Mouse (Mus musculus) E14TG2a.4 (cell line): ENCODE results near the gene H2-M5.

Source experiments
- H3K27me3 ChIP-seq: 2 replicates; pipeline ENCODE4 v1.6.1; 2014; ENCODE audit warnings: low read length, control low read depth; ENCODE audit not compliant: insufficient read depth
- H3K36me3 ChIP-seq: 2 replicates; pipeline ENCODE4 v1.6.1; 2014; ENCODE audit warnings: low read length, control low read depth; ENCODE audit not compliant: insufficient read depth
- H3K4me1 ChIP-seq: replicated peaks from 2 replicates; pipeline ENCODE4 v1.6.1; 2014; ENCODE audit warnings: low read depth, low read length, control low read depth
- H3K4me3 ChIP-seq: replicated peaks from 2 replicates; pipeline ENCODE4 v1.5.1; 2014; ENCODE audit warnings: mild to moderate bottlenecking, low read length
- H3K9me3 ChIP-seq: 2 replicates; pipeline ENCODE4 v1.6.1; 2014; ENCODE audit warnings: low read length, control low read depth
- CTCF ChIP-seq: conservative IDR thresholded peaks from 2 replicates; pipeline ENCODE4 v1.5.1; 2014; ENCODE audit warnings: low read length
- NANOG ChIP-seq: IDR thresholded peaks from 2 replicates; pipeline ENCODE4 v1.6.1; 2014; ENCODE audit warnings: borderline replicate concordance, low read length, mixed read lengths
- POU5F1 ChIP-seq: IDR thresholded peaks from 2 replicates; pipeline ENCODE4 v1.6.1; 2014; ENCODE audit warnings: low read length, borderline replicate concordance

The H2-M5 gene

DNA sequence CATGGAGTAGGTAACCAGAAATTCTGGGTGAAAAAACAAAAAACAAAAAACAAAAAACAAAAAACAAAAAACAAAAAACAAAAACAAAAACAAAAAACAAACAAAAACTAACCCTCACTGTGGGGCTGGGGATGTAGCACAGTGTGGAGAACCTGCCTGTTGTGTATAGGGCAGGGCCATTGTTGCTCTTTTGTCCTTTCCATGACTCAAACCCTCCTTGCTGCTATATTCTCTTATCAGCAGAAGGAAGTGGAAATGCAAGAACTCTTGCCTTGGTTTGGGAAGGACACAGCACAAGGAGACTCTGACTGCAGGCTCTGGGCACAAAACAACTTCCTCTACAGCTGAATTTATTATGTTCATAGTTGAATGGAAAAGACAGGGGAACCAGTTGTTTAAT is 27.0 kb upstream of the H2-M5 start:
- H3K36me3 ChIP-seq = peaks cover 5% of the 10 kb centered on the region
- no peaks in the 10 kb centered on the region for H3K27me3 ChIP-seq
- H3K4me3 ChIP-seq = no peak overlapping the region
- peaks cover 60% of the 10 kb centered on the region for H3K4me1 ChIP-seq
- TF ChIP-seq CTCF = no peak
- no peak for TF ChIP-seq POU5F1
- no peak for TF ChIP-seq NANOG
- no peaks in the 10 kb centered on the region for H3K9me3 ChIP-seq

DNA sequence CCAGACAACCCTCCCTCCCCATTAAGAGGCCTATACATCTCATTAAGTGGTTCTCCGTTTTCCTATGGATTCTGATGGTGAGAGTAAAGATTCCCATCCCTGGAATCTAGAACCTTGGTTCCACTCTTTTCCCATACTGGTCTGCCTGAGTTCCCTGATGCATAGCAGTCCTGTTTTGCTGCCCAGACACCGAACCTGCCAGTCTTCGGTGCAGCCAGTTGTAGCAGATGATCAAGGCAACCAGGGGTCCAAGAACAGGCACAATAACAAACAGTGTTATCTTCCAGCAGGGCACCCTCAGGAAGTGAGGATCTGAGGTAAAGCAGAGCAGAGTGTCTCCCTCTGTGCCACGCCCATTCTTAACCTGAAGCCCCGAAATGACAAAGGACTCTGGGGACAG is 22.8 kb upstream of the H2-M5 start:
- H3K27me3 ChIP-seq = no peaks in the 10 kb centered on the region

DNA sequence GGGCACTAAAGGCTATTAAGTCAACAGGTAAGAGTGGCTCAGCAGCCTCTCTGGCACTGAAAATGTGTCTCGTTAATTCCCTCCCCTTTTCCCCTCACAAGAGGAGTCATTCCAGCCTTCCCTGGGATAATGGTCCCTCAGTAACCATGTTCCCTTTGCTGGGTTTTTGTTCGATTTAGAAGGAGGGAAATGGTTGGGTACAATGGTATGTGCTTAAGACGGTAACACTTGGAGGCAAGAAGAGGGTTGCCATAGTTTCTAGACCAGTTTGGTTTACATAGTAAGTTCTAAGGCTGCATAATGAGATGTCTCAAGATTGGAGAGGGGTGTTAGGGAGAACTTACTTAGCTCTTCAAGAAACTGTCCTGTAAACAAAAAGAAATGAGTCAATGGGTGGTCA is 22.4 kb upstream of the H2-M5 start:
- Histone ChIP-seq H3K36me3 (peaks cover 50% of the 10 kb centered on the region), H3K27me3 (no peaks in the 10 kb centered on the region), H3K4me1 (peaks cover 76% of the 10 kb centered on the region), H3K9me3 (no peaks in the 10 kb centered on the region), H3K4me3 (no peak overlapping the region)
- TF ChIP-seq CTCF (no peak), POU5F1 (no peak), NANOG (no peak)

More for the DNA sequence above, 22.8 kb upstream of the H2-M5 start:
- no peak for TF ChIP-seq NANOG
- no peak for TF ChIP-seq POU5F1
- TF ChIP-seq CTCF = no peak
- Histone ChIP-seq H3K9me3 (no peaks in the 10 kb centered on the region), H3K36me3 (peaks cover 46% of the 10 kb centered on the region), H3K4me3 (peak overlapping the region; percentile 40), H3K4me1 (peaks cover 76% of the 10 kb centered on the region)

DNA sequence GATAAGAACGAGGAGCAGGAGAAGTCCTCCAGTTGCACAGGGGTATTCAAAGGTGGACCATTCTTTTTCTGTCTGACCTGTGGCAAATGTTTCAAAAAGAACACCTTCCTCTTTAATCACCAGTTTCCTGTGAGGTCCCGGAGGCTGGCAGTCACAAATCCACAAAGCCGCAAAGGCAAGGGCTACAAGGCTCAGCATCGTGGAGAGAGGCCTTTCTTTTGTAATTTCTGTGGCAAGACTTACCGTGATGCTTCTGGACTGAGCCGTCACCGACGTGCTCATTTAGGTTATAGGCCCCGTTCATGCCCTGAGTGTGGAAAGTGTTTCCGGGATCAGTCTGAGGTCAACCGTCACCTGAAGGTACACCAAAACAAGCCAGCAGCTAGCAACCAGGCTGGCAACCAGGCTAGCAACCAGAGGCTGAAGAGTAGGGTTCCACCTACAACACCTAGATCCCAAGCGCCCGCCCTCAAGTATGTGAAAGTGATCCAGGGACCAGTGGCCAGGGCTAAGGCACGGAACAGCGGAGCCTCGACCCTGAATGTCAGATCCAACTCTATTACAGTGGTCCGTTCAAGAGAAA is 20.2 kb upstream of the H2-M5 start:
- H3K36me3 ChIP-seq = peaks cover 72% of the 10 kb centered on the region
- TF ChIP-seq CTCF = no peak
- TF ChIP-seq NANOG = no peak
- TF ChIP-seq POU5F1 = no peak
- no peaks in the 10 kb centered on the region for H3K9me3 ChIP-seq
- H3K27me3 ChIP-seq = no peaks in the 10 kb centered on the region
- peak overlapping the region; percentile 2; the same call in 1 of the 2 replicates for H3K4me3 ChIP-seq
- peaks cover 95% of the 10 kb centered on the region for H3K4me1 ChIP-seq

DNA sequence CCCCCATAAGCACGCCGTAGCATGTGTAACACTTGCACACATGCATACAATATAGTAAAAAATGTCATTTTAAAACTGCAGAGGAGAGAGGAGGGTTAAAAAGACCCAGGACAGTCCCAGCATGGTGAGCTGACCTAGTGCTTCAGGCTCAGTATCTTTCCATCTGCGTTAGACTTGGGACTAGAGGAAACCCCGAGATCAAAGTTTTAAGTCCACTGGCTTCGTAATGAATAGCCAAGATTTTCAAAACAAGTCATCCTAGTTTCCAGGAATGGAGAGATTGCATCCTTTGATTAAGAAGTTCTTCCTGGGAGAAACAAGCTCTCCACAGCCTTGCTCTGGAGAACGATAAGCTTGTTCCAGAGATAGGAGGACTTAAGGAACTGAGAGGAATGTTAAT is 18.8 kb upstream of the H2-M5 start:
- Histone ChIP-seq H3K4me3 (peak overlapping the region; percentile 8), H3K4me1 (peaks cover 96% of the 10 kb centered on the region), H3K36me3 (peaks cover 86% of the 10 kb centered on the region), H3K9me3 (no peaks in the 10 kb centered on the region), H3K27me3 (no peaks in the 10 kb centered on the region)
- TF ChIP-seq CTCF = no peak
- no peak for TF ChIP-seq NANOG
- TF ChIP-seq POU5F1 = no peak

DNA sequence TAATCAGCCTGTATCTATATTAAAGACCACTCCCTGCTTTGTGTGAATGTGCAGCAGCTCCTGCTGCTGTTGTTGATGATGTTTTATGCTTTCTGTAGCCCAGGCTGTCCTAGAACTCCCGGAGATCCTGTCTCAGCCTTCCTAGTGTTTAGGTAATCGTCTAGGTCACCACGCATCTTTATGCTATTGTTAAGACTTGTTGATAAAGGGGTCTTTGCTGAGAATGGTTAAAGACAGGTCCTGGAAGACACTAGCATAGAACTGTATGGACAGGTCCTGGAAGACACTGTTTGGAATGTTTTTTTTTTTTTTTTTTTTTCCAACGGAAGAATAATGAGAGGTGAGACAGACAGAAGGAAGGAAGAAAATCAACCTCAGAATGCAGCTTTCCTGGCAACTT is 14.0 kb upstream of the H2-M5 start:
- H3K4me1 ChIP-seq = peaks cover 84% of the 10 kb centered on the region
- no peaks in the 10 kb centered on the region for H3K9me3 ChIP-seq
- TF ChIP-seq NANOG (no peak), POU5F1 (no peak), CTCF (no peak)

DNA sequence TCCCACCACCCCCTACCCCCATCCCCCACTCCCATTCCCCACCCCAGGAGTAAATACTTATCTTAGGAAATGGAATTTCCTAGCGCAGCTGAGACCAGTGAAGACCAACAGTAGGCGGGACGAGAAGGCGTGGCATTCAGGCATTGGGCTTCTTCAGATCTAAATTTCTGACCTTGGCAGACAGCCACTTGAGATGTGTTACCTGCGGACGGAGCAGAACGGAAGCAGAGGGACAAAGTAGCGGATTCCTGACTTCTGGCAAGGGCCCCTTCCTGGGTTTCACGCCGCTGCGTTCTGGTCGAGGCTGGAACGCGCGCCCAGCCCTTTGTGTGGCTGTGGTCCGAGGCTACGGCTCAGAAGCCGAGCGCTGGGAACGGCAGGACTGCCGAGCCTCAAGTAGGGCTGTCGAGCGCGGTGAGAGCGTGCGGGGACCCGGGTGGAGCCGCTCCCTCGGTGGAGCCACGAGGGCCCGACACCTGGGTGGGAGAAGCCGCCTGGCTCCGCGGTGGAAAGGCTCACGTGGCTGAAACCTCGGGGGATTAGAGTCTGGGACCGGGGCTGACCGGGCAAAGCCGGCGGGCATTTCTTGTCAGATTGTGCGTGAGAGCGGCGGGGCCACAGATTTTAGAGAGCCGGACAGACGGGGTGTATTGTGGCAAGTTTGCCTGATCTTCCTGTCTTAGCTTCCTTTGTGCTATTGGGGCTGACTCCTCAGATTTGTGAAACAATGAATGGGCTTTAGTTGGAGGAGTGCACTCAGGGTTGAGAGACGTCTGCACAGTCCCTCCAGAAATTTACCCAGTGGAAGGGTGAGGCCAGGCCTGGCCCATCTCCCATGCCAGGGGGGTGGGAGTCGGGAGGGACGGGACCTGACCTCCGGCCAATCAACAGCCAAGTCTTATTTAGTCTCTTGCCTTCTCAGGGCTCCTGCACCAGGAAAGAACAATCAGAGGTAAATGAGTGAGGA is 13.3 kb upstream of the H2-M5 start:
- Histone ChIP-seq H3K9me3 (no peaks in the 10 kb centered on the region), H3K27me3 (no peaks in the 10 kb centered on the region), H3K4me1 (peaks cover 84% of the 10 kb centered on the region), H3K4me3 (peak overlapping the region; percentile 97), H3K36me3 (peaks cover 45% of the 10 kb centered on the region)
- TF ChIP-seq NANOG (no peak), POU5F1 (no peak), CTCF (no peak)

More for the DNA sequence above, 14.0 kb upstream of the H2-M5 start:
- H3K36me3 ChIP-seq = peaks cover 52% of the 10 kb centered on the region
- peak overlapping the region; percentile 97 for H3K4me3 ChIP-seq
- no peaks in the 10 kb centered on the region for H3K27me3 ChIP-seq

DNA sequence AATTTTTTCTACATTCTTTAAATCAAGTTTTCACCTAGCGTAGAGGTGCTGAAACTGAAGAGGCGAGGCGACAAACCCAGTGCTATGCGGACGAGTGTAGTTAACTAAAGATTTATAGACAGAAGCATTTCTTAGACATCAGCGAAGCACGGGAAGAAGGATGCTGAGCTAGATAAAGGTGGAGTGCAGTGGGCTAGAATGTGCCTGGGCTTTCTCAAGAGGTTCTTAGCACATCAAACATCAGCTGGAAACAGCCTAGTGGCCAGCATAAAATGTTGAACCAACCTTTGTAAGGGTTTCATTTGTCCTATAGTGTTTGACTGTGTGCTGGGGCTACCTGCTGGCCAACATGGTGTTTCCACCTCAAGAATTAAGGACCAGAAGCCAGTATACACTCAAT is 11.5 kb upstream of the H2-M5 start, which contains the start of gene Zfp57:
Gene Zfp57 (plus strand): TSS at position 301 of the 400 bp plus-strand sequence.
- H3K9me3 ChIP-seq = no peaks in the 10 kb centered on the region
- H3K36me3 ChIP-seq = peaks cover 27% of the 10 kb centered on the region
- peak within 1 kb of the TSS; percentile 40; the same call in 1 of the 2 replicates for H3K4me3 ChIP-seq
- peaks cover 82% of the 10 kb centered on the region for H3K4me1 ChIP-seq
- H3K27me3 ChIP-seq = no peaks in the 10 kb centered on the region
- TF ChIP-seq POU5F1 (no peak), NANOG (no peak), CTCF (no peak)
